Mouse (Mus musculus) liver, embryonic 12.5 days (tissue): Measurements from ENCODE around the gene Slc26a6. TPM values are rescaled to one million over a fixed set of nuclear protein-coding genes. Genes with fewer than 3 reads are reported as not detected.

Experiments
- ATAC-seq: fragments of 200-750 bp; cut with Nextera tagmentation; 2 replicates; pipeline ENCODE4 v1.8.0; 2017; ENCODE audit warnings: moderate number of reproducible peaks, mild to moderate bottlenecking, moderate library complexity
- H3K27ac ChIP-seq: fragments of 300-500 bp; sonication (generic); 2 replicates; pipeline ENCODE4 v1.5.1; 2016; ENCODE audit warnings: mild to moderate bottlenecking
- H3K27me3 ChIP-seq: fragments of 300-500 bp; sonication (generic); replicated peaks from 2 replicates; pipeline ENCODE4 v1.6.1; 2016; ENCODE audit warnings: mild to moderate bottlenecking, moderate library complexity
- H3K36me3 ChIP-seq: fragments of 300-500 bp; sonication (generic); 2 replicates; pipeline ENCODE4 v1.6.1; 2016; ENCODE audit warnings: mild to moderate bottlenecking, moderate library complexity
- H3K4me1 ChIP-seq: fragments of 300-500 bp; sonication (generic); 2 replicates; pipeline ENCODE4 v1.6.1; 2016
- H3K4me2 ChIP-seq: fragments of 300-500 bp; sonication (generic); 2 replicates; pipeline ENCODE4 v1.6.1; 2016; ENCODE audit warnings: mild to moderate bottlenecking, moderate library complexity
- H3K4me3 ChIP-seq: fragments of 300-500 bp; sonication (generic); 2 replicates; pipeline ENCODE4 v1.5.1; 2016; ENCODE audit warnings: mild to moderate bottlenecking, moderate library complexity
- H3K9ac ChIP-seq: fragments of 300-500 bp; sonication (generic); 2 replicates; pipeline ENCODE4 v1.6.1; 2016; ENCODE audit warnings: mild to moderate bottlenecking, moderate library complexity
- H3K9me3 ChIP-seq: fragments of 300-500 bp; sonication (generic); replicated peaks from 2 replicates; pipeline ENCODE4 v1.6.1; 2016; ENCODE audit warnings: mild to moderate bottlenecking, moderate library complexity
- WGBS: fragments of 180-500 bp; shearing (Covaris S2); methylation state at CpG from one replicate; pipeline ENCODE4 v1.1.7; 2016; ENCODE audit not compliant: insufficient replicate concordance; 5-methylcytosine and 5-hydroxymethylcytosine counted together
- polyA plus RNA-seq: library from polyadenylated mRNA; unstranded; fragments of >200 nt; fragmentation: Nextera tagmentation; extraction: Ambion mirVana; gene quantifications from 2 replicates; pipeline ENCODE4 v1.2.1, GENCODE M21; 2016

Gene Slc26a6
- polyA plus RNA-seq, 1 experiment from 2014 or later: 6.9 TPM

DNA sequence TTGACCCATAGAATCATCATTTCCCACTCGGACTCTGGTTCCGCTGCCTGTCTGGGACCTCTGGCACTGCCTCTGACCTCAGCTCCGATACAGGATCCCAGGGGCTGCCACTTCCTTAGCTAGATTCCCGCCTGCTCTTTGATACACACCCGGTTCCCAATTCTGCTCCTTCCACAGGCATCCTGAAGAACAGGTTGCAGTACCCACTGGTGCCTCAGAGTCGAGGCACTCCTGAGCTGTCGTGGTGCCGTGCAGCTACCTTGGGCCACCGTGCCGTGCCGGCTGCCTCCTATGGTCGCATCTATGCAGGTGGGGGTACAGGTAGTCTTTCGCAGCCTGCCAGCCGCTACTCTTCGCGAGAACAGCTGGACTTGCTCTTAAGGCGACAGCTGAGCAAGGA, 4.7 kb upstream of the Slc26a6 start:
- Histone ChIP-seq H3K9ac (no peak overlapping the region), H3K27ac (no peak overlapping the region), H3K4me3 (no peak overlapping the region), H3K36me3 (no peaks in the 10 kb centered on the region), H3K4me2 (no peak overlapping the region), H3K9me3 (no peaks in the 10 kb centered on the region), H3K27me3 (peaks cover 44% of the 10 kb centered on the region), H3K4me1 (peaks cover 11% of the 10 kb centered on the region)
- no peak for ATAC-seq
- 52% methylated on average over 17 of the region's 17 CpGs for WGBS

DNA sequence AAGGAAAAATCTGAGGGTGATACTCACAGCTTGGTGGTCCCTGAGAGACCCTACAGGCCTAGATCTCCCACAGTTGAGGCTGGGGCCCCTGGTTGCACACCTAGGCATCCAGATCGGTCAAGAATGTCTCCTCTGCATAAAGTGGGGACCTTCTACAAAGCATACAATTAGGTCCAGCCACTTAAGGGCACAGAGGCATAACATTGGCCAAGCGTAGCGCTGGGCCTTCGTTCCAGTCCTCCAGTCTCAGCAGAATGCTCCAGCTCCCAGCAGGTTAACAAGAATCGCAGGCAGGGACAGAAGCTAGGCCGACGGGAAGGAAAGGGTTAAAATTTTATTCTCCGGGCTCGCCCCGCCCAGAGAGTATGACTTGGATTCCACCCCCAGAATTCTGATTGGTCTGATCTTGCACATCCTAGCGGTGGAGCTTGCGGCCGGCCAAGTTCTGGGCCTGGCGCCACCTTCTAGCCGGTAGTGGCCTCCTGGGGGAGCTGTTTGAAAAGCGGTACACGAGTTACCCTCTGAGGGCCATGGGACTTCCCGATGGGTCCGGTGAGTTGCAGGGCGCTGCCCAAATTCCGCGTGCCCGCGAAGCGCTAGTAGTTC, 655 bp downstream of the Slc26a6 start:
- Histone ChIP-seq H3K9ac (peak overlapping the region; percentile 81), H3K4me2 (peak overlapping the region; percentile 94), H3K36me3 (0 out of 2 replicates have a peak, but pooled peaks cover 5% of the 10 kb centered on the region), H3K27me3 (peaks cover 17% of the 10 kb centered on the region), H3K9me3 (no peaks in the 10 kb centered on the region), H3K4me1 (peaks cover 34% of the 10 kb centered on the region), H3K4me3 (peak overlapping the region; percentile 69), H3K27ac (peak overlapping the region; percentile 80)
- WGBS: 3% methylated on average over 25 of the region's 25 CpGs
- ATAC-seq: peak; percentile 89

DNA sequence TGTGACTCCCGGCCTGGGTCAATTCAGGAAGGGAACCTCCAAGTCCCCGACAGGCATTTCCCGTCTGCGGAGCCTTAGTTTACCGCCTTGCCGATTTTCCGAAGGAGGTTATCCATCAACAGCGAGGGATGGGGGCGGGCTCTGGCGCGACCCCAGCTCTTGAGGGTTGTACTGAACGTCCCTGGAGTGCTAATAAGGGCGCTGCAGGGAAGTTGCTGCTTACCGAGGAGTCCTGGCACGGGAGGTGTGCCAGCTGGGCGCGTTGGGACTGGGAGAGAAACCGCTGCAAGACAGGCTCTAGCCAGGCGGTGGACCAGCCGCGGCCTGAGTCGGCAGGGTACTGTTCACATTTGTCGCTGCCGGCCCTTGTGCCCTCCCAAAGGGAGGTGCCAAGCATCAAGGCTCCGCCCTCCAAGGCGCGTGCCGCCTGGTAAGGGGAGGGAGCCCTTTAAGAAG, 1.2 kb downstream of the Slc26a6 start:
- H3K27ac ChIP-seq: peak overlapping the region; percentile 80
- peak; percentile 77 for ATAC-seq
- H3K36me3 ChIP-seq: 0 out of 2 replicates have a peak, but pooled peaks cover 5% of the 10 kb centered on the region
- H3K27me3 ChIP-seq: peaks cover 13% of the 10 kb centered on the region; the same call in 1 of the 2 replicates
- H3K9me3 ChIP-seq: no peaks in the 10 kb centered on the region
- WGBS: under 1% methylated on average over 28 of the region's 28 CpGs
- peak overlapping the region; percentile 94 for H3K4me2 ChIP-seq
- H3K4me3 ChIP-seq: peak overlapping the region; percentile 69
- peaks cover 34% of the 10 kb centered on the region for H3K4me1 ChIP-seq
- H3K9ac ChIP-seq: peak overlapping the region; percentile 81

DNA sequence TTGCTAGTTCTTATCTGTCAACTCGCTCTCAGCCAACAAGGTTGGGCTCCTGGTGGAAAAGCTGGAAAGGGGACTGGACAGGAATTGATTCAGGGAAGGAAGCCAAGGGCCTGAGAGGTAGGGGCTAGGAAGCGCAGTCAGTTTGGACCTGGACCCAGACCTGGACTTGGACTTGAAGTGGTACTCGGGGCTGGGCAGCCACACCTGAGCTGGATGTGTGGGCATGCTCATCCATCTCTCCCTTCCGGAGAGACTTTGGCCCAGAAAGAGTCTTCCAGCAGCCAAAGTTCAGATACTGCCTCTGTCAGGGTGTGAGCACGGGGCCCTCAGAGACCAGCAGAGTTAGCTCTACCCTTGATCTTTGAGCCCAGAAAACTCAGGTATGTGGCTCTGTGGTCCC, 2.3 kb downstream of the Slc26a6 start:
- ATAC-seq: no peak
- WGBS: 58% methylated on average over 5 of the region's 5 CpGs

DNA sequence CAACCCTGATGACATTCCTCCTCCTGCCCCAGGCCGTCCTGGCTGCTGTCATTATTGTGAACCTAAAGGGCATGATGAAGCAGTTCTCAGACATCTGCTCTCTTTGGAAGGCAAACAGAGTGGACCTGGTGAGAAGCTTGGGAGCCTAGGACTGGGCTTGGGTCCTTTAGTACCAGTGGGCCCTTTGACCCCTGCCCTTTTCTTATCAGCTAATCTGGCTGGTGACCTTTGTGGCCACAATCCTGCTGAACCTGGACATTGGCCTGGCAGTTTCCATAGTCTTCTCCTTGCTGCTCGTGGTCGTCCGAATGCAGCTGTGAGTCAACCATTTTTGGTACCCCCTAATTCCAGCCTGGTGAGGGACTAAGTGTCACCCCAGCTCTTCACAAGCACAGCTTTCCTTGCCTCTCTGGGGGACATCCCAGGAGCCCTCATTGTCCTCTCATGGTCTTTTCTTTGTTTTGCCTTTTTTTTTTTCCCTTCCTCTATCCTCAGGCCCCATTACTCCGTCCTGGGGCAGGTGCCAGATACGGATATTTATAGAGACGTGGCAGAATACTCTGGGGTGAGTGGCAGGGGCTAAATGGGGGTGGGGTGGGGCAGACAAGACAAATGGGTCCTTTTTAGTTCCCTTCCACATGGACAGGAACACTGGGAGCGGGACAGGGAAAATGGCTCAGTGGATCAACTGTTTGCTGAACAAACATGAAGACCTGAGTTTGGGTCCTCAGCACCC, 5.9 kb downstream of the Slc26a6 start:
- ATAC-seq: no peak
- Histone ChIP-seq H3K9me3 (no peaks in the 10 kb centered on the region), H3K27ac (peak overlapping the region; percentile 42; the same call in 1 of the 2 replicates), H3K4me2 (no peak overlapping the region), H3K27me3 (peaks cover 8% of the 10 kb centered on the region; the same call in 1 of the 2 replicates), H3K9ac (no peak overlapping the region), H3K4me3 (no peak overlapping the region), H3K36me3 (0 out of 2 replicates have a peak, but pooled peaks cover 5% of the 10 kb centered on the region), H3K4me1 (peaks cover 18% of the 10 kb centered on the region)
- 68% methylated on average over 8 of the region's 8 CpGs for WGBS

More for the DNA sequence above, 2.3 kb downstream of the Slc26a6 start:
- Histone ChIP-seq H3K4me2 (peak overlapping the region; percentile 94), H3K9me3 (no peaks in the 10 kb centered on the region), H3K27me3 (peaks cover 10% of the 10 kb centered on the region; the same call in 1 of the 2 replicates), H3K27ac (no peak overlapping the region), H3K4me1 (peaks cover 34% of the 10 kb centered on the region), H3K4me3 (no peak overlapping the region), H3K9ac (no peak overlapping the region), H3K36me3 (0 out of 2 replicates have a peak, but pooled peaks cover 5% of the 10 kb centered on the region)

DNA sequence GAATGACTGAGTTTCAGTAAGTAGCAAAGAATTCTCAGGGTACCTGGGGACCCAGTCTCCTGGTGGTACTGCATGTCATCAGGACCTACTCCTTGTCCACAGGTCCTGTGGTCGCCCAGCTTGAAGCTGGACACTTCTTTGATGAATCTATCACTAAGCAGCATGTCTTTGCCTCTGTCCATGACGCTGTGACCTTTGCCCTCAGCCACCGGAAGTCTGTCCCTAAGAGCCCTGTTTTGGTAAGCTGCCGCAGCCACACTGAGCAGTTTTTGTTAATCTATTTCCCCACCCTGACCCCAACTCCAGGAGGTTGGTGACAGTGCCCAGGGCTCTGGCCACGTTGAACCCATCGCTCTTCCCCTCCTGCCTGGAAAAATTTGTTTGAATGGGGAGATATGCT, 59.2 kb downstream of the Slc26a6 start:
- no peaks in the 10 kb centered on the region; the same call in 1 of the 2 replicates for H3K27me3 ChIP-seq
- no peaks in the 10 kb centered on the region for H3K9me3 ChIP-seq
- no peak overlapping the region for H3K4me3 ChIP-seq
- no peaks in the 10 kb centered on the region for H3K4me1 ChIP-seq
- 74% methylated on average over 6 of the region's 6 CpGs for WGBS
- no peak overlapping the region for H3K4me2 ChIP-seq
- H3K9ac ChIP-seq: no peak overlapping the region
- H3K27ac ChIP-seq: no peak overlapping the region
- 0 out of 2 replicates have a peak, but pooled peaks have one; percentile 10 for ATAC-seq
- H3K36me3 ChIP-seq: no peaks in the 10 kb centered on the region

DNA sequence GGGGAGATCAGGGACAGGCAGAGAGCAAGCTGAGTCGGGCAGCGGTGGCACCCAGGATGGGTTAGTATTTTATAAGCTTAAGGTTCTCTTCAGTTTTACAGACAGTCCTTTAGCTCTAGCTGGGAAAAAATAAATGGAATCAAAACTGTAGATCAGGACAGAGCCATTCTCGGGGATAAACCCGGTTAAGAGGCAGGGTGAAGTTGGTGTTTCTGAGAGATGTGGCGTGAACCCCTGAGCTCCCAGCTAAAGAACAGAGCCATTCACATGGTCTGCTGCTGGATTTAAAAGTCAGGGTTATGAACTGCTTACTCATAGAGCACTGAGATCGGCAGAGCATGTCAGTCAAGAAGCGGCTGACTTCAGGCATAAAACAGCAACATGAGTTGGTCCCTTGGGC, 60.1 kb downstream of the Slc26a6 start:
- Histone ChIP-seq H3K27me3 (no peaks in the 10 kb centered on the region; the same call in 1 of the 2 replicates), H3K9me3 (no peaks in the 10 kb centered on the region), H3K27ac (no peak overlapping the region), H3K36me3 (no peaks in the 10 kb centered on the region), H3K9ac (no peak overlapping the region), H3K4me3 (no peak overlapping the region), H3K4me1 (no peaks in the 10 kb centered on the region), H3K4me2 (no peak overlapping the region)
- 72% methylated on average over 7 of the region's 7 CpGs for WGBS
- ATAC-seq: no peak

DNA sequence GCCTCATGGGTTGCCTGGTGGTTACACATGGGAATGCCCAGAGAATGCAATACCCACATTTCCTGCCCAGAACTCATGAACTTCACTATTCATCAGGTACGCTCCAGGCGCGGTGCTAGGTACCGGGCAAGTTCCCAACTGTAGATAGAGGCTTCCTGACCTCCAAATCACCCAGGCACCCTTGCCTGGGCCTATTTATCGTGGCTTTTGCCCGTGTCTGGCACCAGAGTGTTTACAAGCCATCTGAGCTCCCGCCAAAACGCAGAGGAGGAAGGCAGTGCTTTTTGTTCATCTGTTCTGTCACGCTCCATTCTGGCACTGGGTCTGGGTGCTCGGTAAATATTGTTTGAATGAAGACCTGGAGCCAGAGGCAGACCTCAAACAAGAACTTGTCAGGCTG, 60.5 kb downstream of the Slc26a6 start:
- Histone ChIP-seq H3K36me3 (no peaks in the 10 kb centered on the region), H3K4me3 (no peak overlapping the region), H3K4me1 (no peaks in the 10 kb centered on the region), H3K9me3 (no peaks in the 10 kb centered on the region), H3K9ac (no peak overlapping the region), H3K27me3 (no peaks in the 10 kb centered on the region; the same call in 1 of the 2 replicates), H3K27ac (no peak overlapping the region), H3K4me2 (no peak overlapping the region)
- WGBS: 66% methylated on average over 10 of the region's 10 CpGs
- no peak for ATAC-seq

DNA sequence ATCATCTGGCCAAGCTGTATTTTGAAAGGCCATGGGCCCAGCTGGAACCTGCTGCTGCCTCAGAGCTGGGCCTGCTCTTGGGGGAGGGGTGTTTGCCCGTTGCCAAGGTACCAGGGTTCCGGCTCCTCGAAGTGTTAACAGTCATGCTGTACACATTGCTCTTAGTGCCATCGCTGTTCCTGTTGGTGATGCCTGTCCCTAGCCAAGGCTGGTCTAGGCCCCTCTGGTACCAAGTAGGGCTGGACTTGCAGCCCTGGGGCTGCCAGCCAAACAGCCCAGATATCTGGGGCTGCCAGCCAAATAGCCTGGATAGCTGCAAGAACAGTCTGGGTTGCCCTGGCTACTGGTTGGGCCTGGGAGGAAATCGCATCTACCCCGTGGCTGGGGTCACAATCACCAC, 61.4 kb downstream of the Slc26a6 start, which contains the start of gene Tmem89:
Gene Tmem89, plus strand, starts transcription at position 129 of the 400 bp plus-strand sequence.
- Histone ChIP-seq H3K4me3 (no peak within 1 kb of the TSS), H3K9ac (no peak within 1 kb of the TSS), H3K4me2 (no peak within 1 kb of the TSS), H3K27ac (no peak within 1 kb of the TSS), H3K4me1 (no peaks in the 10 kb centered on the region), H3K36me3 (no peaks in the 10 kb centered on the region), H3K27me3 (no peaks in the 10 kb centered on the region; the same call in 1 of the 2 replicates), H3K9me3 (no peaks in the 10 kb centered on the region)
- no peak for ATAC-seq
- 65% methylated on average over 6 of the region's 6 CpGs for WGBS

DNA sequence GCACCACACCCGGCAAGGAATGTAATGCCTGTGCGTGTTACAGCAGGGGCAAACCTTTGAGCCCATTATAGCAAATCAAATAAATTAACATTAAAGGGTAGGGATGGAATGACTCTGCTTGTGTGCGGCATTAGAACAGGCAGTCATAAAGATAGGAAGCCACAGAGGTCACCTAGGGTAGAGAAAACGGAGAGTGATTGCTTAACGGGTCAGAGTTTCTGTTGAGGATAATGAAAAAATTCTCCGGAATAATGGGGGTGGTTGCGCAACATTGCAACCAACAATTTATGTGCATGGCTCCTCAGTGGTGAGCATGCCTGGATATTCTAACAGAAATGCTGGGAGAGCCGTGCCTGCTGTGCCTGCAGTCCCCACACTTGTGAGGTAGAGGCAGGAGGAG, 72.8 kb downstream of the Slc26a6 start:
- H3K4me2 ChIP-seq: no peak overlapping the region
- H3K27me3 ChIP-seq: peaks cover 56% of the 10 kb centered on the region
- H3K9ac ChIP-seq: no peak overlapping the region
- 61% methylated on average over 8 of the region's 8 CpGs for WGBS
- no peaks in the 10 kb centered on the region for H3K9me3 ChIP-seq
- no peaks in the 10 kb centered on the region for H3K36me3 ChIP-seq
- H3K4me1 ChIP-seq: no peaks in the 10 kb centered on the region
- no peak overlapping the region for H3K27ac ChIP-seq
- ATAC-seq: no peak
- no peak overlapping the region for H3K4me3 ChIP-seq

DNA sequence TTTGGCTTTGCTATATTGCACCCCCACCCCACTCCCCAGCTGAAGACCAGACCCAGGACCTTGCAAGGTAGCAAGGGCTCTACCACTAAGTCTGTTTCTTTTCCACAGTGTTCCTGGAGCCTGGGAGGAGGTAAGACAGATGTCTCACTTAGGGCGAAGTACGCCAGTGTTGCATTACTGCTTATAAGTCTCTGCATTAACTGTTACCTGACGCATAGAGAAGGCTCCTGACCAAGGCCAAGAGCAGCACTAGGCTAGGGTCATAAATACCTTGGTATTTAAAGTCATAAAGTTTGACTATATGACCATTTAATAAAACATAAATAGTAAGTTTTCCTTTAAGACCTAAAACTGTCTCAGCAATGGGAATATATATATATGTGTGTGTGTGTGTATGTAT, 75.3 kb downstream of the Slc26a6 start:
- WGBS: 72% methylated on average over 3 of the region's 3 CpGs
- H3K36me3 ChIP-seq: no peaks in the 10 kb centered on the region
- H3K27ac ChIP-seq: no peak overlapping the region

DNA sequence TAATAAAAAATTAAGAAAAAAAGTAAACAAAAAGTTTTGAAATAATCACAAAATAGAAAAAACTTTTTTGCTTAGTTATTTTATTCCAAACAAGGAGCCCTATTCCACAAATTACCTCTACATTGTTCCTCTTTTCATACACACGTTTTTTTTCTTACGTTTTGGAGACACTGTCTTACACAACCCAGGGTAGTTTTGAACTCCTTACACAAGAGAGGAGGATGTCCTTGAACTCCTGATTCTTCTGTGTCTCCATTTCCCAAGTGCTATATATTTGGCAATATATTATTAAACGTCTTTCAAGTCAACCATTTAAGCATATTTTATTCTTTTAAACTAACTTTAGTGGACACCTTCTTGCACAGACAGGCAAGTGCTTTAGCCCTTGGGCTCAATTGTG, 82.9 kb downstream of the Slc26a6 start:
- no peak overlapping the region for H3K27ac ChIP-seq
- H3K9me3 ChIP-seq: no peaks in the 10 kb centered on the region
- ATAC-seq: no peak
- peak overlapping the region; percentile 39 for H3K4me2 ChIP-seq
- H3K4me1 ChIP-seq: peaks cover 21% of the 10 kb centered on the region
- WGBS: 11% methylated on average over 3 of the region's 3 CpGs
- peaks cover 30% of the 10 kb centered on the region for H3K36me3 ChIP-seq
- no peaks in the 10 kb centered on the region for H3K27me3 ChIP-seq
- H3K9ac ChIP-seq: peak overlapping the region; percentile 27; the same call in 1 of the 2 replicates
- peak overlapping the region; percentile 90 for H3K4me3 ChIP-seq

More for the DNA sequence above, 75.3 kb downstream of the Slc26a6 start:
- no peak overlapping the region for H3K4me3 ChIP-seq
- no peaks in the 10 kb centered on the region for H3K9me3 ChIP-seq
- peaks cover 38% of the 10 kb centered on the region for H3K27me3 ChIP-seq
- ATAC-seq: no peak
- no peak overlapping the region for H3K4me2 ChIP-seq
- H3K9ac ChIP-seq: no peak overlapping the region
- H3K4me1 ChIP-seq: no peaks in the 10 kb centered on the region
